Mouse (Mus musculus): ENCODE data around the gene Ogfr.

Gene Ogfr

DNA sequence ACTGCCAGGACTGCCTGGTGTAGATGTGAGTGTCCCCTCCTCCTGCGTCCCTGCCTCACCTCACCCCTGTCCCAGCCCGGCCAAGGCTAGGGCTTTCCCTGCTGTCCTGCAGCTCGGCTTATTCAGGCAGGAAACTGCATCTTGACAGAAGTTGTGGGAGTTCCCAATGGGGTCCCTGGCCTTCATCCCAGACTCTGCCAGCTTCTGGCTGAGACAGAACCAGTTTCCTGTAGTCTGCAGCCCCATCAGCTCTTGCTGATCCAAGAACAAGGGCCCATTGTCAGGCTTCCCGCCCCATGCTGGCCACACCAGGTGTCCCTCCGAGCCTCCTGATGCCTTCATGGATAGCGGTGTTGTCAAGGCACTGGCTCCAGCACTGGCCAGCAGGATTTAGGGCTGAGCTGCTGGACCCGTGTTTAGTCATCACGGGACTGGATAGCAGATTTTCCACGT lies 11.6 kb downstream of the Ogfr start:
- DNase-seq (ENCODE audit: low spot score in 2 of 2): no peak

DNA sequence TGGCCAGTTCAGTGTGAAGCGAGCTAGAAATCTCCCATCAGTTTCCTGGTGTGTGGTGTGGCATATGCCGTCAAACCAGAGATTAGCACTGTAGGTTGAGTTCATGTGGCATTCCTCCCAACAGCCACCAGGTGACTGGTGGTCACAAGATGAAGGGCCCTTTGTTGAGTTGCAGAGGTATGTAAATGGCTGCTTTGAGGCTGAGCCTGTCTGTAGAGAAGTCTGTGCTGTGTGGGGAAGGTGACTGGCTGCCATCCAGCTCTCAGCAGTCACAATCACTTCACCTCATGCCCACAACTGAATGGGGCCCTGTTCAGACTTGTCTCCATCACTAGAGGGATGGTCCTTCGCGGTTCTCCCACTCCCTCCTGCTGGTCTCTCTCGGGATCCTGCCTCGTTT lies 15.7 kb downstream of the Ogfr start:
- no peak for DNase-seq (ENCODE audit: low spot score in 2 of 2)

DNA sequence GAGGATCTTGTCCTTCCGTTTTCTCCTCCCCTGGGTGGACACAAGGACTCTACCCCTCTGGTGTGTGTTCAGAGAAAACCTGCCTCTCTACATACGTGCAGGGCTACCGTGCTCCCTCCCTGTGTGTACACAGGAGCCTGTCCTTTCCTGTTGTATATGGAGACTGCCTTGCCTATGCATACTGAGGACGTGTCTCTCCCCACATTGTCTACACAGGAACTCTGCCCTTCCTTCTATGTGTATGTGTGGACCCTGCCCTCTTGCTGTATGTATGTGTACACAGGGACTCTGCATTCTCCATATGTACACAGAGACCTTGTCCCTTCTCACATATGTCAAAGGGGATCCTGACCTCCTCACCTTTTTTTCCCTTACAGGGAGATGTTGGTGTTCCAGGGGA lies 21.2 kb downstream of the Ogfr start:
- DNase-seq (ENCODE audit: low spot score in 2 of 2): no peak

GRCm38 (mm10) chr2:180611882-180612281 lies 22.8 kb downstream of the Ogfr start:
- DNase-seq (ENCODE audit: low spot score in 2 of 2): no peak

DNA sequence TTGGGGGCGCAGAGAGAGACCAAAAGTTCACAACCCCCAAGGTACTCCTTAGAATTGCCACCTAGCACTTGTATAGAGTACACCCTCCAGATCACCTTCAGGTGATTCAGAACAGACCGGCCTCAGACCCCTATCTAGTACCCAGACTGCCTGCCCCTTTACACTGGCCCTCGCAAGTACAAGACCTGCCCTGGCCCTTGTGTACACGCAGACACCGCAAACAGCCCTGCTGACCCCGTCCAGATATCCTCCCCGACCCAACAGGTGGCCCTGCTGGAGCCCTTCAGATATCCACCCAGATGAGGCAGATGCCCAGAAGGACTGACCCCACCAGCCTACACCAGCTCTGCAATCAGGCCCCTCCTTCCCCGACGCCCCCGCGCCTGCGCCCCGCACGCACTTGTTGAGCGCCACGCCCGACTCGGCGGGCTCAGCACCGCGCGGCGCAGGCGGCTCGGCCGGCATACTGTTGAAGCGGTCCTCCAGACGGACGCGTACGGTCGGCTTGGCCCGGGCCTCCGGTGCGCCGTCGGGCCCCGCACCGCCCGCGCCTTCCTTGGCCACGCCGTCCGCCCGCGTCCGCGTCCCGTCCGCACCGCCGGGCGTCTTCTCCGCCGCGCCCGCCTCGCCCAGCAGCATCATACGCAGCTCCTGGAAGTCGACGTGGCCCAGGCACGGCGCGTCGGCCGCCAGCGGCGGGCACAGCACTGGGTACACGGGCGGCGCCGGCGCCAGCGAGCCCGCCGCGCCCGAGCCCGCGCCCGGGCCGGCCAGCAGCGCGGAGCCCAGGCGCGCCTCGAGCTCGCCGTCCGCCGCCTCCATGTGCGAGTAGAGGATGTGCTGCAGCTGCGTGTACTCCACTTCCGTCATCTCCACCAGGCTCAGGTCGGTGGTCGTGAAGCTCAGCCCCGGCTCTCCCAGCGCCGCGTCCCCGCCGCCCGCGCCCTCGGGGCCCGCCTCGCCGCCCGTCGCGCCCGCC lies 52.8 kb downstream of the Ogfr start:
- no peak for DNase-seq (ENCODE audit: low spot score in 2 of 2)

DNA sequence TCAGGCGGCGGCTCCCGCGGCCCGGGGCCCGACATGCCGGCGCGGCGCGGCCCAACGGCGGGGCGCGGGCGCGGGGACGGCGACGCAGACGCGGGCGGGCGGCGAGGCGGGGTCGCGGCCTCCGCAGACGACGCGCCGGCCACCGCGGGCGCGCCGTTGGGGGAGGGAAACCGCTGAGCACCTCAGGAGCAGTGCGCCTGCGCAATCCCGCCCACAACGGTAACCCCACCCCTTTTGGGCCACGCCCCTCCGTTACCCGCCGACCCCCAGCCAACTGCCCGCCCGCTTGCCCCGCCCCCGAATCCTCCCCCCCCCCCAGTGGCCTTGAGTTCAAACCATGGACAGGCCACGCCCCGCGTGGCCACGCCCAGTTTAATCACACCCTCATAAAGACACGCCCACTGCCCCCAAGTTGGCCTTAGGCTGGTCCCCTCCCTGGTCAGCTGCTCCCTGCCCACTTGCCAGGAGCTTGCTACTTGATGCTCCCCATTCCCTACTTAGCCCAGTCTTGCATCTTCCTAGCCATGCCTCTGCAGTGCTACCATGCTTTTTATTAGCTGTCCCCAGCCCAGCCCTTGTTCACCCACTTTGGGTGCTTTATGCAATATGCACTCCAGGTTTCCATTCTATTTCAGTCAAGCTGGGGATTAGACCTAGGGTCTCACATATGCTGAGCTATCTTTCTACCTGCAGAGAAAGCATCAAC lies 53.7 kb downstream of the Ogfr start, which contains the start of gene Tcfl5:
Tcfl5 (minus strand) TSS at position 154 of the 706 bp plus-strand sequence.
- no peak for DNase-seq (ENCODE audit: low spot score in 2 of 2)

DNA sequence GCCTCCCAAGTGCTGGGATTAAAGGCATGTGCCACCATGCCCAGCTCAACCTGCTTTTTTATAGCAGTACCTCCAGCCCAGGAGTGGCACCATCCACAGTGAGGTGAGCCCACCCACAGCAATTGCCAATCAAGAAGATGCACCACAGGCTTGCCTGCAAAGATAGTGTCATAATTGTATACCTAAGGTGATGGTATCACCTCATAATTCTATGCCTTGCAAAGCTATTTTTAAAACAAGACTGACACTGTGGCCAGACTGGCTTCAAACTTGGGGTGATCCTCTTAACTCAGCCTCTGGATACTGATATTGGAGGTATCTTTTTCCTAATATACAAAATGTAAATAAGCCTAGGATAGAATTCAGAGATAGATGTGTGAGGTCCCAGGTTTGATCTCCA lies 54.6 kb downstream of the Ogfr start:
- DNase-seq (ENCODE audit: low spot score in 2 of 2): no peak

Measured in right cerebral cortex, postnatal 36 days (tissue).